Mouse (Mus musculus): ENCODE data around the gene Cadps2.

The Cadps2 gene

DNA sequence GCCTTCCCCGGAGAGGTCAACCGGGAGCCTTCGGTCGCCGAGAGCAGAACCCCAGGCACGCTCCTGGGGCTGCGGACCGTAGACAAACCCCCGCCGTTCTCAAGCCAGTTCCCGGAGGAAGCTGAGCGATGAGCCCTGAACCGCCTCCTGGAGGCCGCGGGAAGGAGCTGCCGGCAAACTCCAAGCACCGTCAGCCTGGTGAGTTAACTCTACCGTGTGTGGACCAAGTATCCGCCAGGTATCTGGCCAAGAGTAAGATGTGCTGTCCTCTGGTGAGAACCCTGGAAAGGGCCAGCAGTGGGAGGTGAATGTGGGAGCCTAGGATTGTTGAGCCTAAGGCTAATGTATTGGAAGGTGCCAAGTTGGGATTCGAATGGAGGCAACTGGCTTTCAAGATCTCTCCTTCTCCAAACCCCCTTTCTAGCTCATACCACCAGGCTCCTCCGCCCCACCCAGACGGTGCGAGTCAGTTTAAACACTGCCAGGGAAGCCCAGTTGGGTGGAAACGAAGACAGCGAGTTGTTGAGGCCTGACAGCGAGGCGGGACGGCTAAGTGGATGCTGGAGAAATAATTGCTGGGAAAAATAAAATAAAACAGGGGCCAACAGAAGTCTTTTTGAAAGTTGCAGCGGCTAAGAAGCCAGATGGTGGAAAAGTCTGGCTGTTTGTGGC lies 589.5 kb downstream of the Cadps2 start:
- DNase-seq = no peak

DNA sequence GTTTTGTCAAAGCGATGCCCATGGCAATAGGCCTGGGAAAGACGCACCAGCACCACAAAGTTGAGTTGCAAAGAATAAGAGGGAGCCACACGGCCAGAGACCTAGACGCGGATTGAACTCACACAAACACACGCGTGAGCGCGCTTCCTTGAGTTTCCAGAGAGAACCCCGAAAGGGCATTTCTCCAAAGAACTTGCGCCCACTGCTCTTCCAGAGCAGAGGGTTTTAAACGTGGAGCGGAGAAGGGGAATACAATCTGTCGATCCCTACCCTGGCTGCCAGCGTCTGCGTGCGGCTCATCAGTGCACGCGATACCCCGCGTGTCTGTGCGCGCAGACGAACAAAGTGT lies 590.2 kb downstream of the Cadps2 start:
- DNase-seq = no peak

DNA sequence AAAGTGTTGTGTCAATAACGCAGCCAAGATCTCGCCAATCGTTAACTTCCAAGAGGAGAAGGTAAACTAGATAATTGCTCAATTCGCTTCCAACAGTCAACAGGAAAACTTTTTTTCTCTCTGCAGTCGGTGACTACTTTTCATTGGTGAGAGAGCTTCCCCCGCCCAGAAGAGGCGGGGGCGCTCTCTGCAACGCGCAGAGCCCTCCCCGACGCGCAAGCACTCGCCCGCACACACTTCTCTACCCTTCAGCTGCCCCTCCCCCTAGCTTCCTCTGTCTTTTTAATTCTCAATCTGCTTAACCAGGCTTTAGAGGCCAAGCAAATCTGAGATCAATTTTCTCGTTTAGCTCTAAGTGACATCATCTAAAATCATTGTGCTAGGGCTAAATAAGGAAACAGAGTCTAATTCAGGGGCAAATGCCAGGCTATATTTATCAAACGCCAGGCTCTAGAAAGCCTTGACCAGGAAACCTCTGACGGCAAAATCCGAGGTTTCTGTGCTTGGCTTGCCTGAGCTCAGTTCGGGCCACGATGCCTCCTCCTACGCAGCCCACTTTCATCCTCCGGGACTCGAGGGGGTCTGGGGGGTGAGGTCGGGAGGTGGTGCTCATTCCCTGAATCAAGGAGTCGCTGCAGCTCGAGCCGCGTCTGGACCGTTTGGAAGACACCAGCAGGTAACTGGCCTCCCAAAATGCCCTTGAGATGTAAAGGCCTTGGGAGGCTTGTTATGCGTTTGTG lies 590.7 kb downstream of the Cadps2 start, which contains the start of gene Fezf1:
Gene Fezf1 (minus strand): TSS at position 50 of the 740 bp plus-strand sequence.
- no peak for DNase-seq

- DNase-seq = peak; percentile 3
Observed at GRCm38 (mm10) chr6:23247512-23248312, 591.5 kb downstream of the Cadps2 start.

GRCm38 (mm10) chr6:23246790-23247511 lies 592.3 kb downstream of the Cadps2 start:
- DNase-seq = no peak

GRCm38 (mm10) chr6:23246061-23246789 lies 593.0 kb downstream of the Cadps2 start:
- DNase-seq = no peak

DNA sequence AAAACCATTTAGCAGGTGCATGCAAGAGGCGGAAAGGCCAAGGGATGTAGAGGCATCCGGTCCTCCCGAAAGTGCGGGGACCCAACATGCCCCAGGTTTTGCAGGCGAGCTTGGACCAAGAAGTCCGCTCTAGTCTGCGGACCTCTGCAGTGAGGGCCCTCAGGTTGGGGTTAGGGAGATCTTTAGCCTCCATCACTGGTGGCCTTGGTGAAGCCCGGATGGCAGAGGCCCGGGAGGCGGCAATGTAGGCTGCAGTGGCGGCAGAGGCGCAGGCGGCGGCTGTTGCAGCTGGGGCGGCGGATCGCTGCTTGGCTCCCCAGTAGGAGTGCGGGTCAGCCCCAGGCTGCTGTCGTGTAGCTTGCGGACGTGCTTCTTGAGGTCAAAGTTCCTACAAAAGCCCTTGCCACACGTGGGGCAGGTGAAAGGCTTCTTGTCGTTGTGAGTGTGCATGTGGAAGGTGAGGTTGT lies 593.6 kb downstream of the Cadps2 start:
- DNase-seq = no peak

DNA sequence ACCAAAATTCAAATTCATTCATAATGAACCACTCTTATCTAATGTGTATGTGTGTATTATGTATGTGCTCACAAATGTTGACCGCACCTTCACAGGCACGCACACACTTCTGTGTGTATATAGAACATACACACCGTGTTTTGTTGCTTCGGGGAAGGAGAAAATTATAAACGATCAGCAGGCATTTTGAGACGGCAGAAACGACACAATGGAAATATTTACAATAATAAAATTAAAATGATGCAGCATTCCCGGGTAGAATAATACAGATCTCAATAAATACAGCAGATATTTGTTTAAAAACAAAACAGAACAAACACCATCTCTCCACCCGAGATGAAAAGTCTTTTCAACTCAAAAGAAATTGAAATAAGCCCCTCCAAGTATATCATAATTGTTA lies 594.1 kb downstream of the Cadps2 start:
- no peak for DNase-seq

DNA sequence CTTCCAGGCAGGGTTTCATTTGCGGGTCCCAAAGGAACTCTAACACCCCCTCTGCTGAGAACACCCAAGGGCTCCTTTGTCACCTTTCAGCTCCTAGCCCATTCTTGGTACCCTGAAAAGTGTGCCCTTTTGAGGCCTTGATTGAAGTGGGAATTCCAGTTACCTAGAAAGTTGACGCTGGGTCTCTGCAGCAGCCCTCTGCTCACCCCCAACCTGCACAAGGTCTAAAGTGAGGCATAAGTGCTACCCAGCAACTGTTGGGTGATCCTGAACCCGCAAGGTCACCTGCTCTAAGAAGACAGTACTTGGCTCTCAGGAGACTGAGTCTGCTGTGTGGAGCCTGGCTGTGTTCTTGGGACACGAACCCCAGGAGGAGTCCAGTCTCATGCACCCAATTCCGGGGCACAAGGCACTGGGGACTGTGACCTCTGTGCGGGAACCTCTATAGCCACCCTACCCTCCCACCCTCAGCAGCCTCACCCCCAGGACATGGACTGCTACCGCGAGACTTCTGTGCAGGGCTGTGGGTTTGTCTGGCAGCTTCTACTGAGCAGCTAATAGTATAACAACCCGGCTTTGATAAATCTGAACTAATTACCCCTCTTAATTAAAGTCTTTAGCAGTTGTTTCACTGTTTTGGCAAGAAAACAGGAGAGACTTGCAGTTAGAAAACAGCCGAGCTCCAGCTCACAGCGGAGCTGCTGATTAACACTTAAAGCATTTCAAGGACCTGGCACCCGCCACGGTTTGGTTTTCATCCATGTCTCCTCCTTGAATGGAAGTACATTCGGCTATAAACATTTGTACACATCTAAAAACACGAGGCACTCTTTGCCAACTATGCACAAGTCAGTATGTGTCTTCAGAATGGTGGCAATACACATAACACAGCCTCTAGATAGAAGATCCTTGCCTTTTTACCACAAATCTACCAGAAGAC lies 595.1 kb downstream of the Cadps2 start:
- no peak for DNase-seq
